Mouse (Mus musculus) kidney, postnatal 10 days (tissue): ENCODE measurements around the gene Oxnad1.

ENCODE experiments used
- DNase-seq: peaks from one replicate; pipeline ENCODE4 v3.0.0; 2021; ENCODE audit warnings: mixed read lengths

Oxnad1 gene

GRCm38 (mm10) chr14:32145809-32146511 is 60.8 kb downstream of the Oxnad1 start:
- DNase-seq, result peak; percentile 16

GRCm38 (mm10) chr14:32146578-32146977 is 61.4 kb downstream of the Oxnad1 start:
- no peak for DNase-seq

GRCm38 (mm10) chr14:32150872-32151271 is 65.7 kb downstream of the Oxnad1 start:
- DNase-seq, result no peak

- no peak for DNase-seq
Measured at GRCm38 (mm10) chr14:32152243-32152965, 67.2 kb downstream of the Oxnad1 start.
